Mouse (Mus musculus) gonadal fat pad, adult 2 months (tissue): ENCODE measurements around the gene Rab11fip3. TPM values are rescaled to one million over a fixed set of nuclear protein-coding genes. Genes with fewer than 3 reads are reported as not detected.
"Not testable (repeated sequence)": the region's sequence is repeated elsewhere in the genome, so short reads cannot be mapped to it uniquely, and the experiment has no call there.

Source experiments
- DNase-seq: peaks from one replicate; pipeline ENCODE4 v3.0.0-alpha.2; 2012; ENCODE audit warnings: low read depth
- polyA plus RNA-seq: library from polyadenylated mRNA; depleted of rRNA; stranded (reverse); fragments of >200 nt; gene quantifications from 2 replicates; pipeline ENCODE4 v1.2.3, GENCODE M21; 2012

Gene Rab11fip3
- polyA plus RNA-seq, 1 experiment: 29.9 TPM

DNA sequence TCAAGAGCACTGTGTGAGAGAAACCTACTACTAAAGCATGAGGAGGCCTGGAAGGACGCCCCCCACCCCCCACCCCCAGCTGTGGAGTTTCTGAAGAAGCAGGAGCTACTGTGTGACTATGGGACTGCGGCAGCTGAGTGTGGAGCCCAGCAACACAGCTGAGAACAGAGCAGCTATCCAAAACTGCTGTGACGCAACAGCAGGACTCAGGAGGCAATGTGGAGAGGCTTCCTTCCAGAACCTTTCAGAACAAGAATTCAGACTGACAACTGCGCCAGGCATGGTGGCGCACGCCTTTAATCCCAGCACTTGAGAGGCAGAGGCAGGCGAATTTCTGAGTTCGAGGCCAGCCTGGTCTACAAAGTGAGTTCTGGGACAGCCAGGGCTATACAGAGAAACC is 28.6 kb downstream of the Rab11fip3 start:
- DNase-seq: not testable (repeated sequence)

DNA sequence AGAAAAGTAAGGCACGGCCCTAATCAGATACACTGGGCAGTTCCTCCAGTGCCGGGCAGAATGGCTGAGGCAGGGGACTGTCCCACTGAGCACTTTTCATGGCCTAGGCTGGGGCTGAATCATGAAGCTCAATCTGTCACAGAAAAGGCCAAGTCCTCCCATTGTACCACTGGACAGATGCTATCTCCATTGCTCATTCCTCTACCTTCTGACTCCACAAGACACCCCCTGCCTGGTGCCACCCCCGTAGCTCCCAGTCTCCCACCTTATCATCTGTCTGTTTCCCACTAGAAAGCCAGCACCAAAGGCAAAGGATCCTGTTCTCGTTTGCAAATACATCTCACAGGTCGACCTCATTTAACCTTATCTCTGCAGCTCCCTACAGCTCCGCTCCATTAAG is 37.3 kb downstream of the Rab11fip3 start:
- no peak for DNase-seq

DNA sequence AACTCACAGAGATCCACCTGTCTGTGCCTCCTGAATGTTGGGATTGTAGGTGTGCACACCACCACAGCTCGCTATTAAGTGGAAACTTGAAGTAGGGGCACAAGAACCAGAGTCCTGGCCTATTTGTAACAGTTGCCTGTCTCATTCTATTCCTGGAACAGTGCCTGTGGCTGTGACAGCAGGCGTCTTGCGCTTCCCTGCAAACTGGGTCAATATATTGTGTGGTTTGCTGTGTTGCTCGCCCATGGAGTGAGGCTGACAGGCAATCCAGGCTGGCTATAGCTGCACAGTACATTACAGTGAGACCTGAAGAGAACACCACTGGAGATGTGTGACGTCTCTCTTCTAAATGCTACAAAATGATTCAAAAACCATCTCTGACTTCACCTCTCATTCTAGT is 37.8 kb downstream of the Rab11fip3 start:
- DNase-seq: no peak

DNA sequence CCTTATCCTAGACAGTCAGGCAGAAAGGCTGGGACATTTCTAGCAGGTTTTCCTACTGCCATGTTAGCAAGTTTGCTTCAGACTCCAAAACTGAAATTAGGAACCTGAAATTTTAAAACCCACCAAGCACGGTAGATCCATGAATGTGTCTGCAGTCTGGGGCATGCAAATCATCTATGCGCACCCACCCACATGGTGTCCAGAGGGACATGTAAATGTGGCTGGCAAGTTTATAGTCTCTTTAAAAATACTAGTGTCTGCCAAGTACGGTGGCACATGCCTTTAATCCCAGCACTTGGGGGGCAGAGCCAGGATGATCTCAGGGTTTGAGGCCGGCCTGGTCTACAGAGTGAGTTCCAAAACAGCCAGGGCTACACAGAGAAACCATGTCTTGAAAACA is 41.1 kb downstream of the Rab11fip3 start:
- DNase-seq: no peak

DNA sequence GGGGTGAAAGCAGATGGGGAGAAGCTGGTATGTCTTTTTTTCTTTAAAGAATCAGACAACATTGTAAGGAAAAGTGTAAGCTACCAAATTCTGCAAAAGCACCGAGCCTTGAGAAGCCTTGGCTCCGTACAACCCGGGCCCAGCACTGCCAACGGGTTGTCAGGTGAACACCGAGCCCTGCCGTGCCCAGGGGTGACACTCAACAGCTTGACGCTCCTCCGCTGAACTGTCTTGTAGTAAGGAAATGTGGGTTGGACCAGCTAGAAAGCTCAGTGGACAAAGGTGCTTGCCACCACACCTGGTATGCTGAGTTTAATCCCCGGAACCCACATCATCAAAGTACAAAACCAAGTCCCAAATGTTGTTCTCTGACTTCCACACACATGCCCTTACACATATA is 44.7 kb downstream of the Rab11fip3 start:
- no peak for DNase-seq

DNA sequence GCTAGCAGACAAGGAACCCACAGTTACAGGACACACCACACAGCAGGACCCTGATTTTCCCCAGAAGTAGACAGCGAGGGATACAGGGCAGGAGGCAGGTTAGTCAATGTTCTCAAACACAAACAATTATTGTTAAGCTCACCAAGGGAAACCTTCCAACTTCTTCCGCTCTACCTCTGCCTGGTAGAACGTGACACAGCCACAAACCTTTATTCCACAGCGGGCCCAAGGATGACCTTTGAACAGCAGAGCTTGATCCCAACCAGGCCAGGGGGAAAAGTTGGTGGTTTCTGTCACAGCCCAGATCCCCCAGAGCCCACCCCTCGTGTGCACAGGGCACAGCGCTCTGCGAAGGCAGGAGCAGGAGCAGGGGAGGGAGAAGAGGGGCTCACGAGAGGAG is 45.4 kb downstream of the Rab11fip3 start:
- DNase-seq: no peak

DNA sequence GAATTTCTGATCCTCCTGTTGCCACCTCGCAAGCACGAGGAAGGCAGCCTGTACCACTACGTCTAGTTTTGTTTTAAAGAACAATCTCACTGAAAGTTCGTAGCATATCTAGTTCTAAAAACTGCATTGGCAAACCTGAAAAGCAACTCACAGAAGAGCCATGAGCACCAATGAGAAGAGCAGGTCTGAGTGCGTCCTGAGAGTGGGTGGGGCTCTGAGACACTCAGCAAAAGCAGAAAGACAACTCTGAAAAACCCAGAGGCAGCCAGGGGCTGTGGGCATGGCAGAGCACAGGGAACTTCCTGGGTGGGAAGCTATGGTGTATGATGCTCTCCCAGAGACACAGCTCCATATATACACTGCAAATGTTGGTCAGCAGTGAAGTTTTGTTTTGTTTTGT is 46.2 kb downstream of the Rab11fip3 start:
- DNase-seq: no peak

DNA sequence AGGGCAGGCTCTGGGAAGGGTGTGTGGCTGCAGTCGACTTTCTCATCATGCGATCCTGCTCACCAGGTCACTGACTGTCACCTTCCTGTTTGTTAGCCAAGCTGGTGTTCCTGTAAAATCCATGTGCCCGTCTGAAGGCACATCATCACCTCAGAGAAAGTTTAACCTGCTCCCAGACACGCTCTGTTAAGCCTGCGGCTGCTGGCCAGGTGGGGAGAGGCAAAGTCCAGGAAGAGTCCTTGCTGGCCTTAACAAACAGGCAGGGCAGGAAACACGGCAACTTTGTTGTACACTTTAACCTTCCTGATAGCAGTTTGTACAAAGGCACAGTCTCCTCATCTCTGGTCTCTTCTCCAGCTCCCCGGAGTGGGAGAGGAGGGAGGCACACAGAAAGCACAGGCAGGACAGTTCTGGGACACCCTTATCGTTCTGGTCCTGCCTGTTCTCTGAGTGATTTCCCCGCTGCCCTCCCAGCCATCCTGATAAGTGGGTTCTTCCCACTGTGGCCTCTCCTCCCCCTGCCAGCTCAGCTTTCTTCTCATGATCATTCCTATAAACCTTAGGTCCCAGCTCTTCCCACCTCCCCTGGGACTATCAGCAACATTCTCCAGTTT is 47.5 kb downstream of the Rab11fip3 start:
- no peak for DNase-seq

DNA sequence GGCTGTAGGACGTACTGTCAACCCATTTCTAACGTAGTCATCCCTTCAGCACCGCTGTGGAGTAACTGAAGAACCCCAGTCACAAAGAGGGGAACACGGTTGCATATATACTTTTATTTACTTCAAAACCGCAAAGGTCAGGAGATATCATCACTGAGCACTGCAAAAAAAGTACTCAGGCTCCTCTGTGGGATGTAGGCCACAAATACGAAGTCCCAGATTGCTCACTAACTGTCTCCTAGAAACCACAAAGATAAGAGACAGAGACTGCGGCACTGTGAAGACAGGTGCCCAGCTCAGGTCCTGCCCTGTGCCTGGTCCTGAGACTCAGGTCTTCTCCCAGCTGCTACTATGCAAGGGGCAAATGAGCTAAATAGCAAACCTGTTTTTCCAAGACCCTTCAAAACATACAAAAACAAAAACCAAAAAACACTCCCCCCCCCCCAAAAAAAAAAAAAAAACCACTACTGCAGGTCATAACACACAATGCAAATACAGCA is 48.5 kb downstream of the Rab11fip3 start:
- no peak for DNase-seq

DNA sequence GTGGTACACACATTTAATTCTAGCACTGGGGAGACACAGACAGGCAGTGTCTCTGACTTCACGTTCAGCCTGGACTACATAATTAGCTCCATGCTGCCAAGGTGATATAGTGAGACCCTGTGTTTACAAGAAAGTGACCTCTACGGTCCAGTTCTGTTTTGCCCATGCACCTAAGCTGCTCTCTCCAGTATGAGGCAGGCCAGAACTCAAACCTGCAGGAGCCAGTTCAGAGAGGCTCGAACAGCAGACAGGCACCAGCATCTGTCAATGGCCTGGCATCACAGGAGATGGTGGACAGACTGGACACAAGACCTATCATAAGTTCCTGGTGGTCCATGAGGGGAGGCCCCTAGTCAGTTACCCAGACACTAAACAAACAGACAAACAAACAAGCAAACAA is 51.0 kb downstream of the Rab11fip3 start:
- no peak for DNase-seq

DNA sequence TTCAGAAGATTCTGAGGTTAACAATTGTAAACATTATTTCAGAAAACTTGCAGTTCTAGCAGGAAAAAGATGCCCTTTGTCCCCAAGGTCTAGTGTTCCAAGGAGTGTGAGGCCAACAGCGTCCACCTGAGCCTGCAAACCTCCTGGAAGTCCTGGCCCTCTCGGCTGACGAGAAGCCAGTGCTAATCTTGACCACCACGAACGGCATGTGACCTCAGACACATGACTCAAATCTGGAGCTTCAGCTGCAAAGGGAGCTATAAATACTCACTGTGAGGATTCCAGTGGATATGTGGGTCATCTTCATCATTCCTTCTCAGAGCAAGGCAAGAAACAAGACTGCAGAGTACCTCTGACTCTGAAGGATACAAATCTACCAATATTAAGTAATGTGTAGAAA is 51.4 kb downstream of the Rab11fip3 start:
- DNase-seq: no peak

DNA sequence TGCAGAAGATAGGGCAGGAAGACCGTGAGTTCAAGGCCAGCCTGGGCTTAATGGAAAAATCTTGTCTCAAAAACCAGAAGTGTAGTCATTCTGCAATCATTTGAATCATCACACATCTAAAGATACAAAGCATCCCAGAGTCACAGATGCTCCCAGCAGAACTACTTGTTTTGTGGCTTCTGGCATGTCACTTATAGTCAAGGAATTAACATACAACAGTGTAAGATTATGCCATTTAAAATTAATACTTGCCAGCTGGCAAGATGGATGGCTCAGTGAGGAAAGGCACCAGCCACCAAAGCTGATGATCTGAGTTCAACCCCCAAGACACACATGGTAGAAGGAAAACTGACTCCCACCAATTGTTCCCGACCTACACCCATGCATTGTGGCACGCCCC is 52.3 kb downstream of the Rab11fip3 start:
- no peak for DNase-seq

DNA sequence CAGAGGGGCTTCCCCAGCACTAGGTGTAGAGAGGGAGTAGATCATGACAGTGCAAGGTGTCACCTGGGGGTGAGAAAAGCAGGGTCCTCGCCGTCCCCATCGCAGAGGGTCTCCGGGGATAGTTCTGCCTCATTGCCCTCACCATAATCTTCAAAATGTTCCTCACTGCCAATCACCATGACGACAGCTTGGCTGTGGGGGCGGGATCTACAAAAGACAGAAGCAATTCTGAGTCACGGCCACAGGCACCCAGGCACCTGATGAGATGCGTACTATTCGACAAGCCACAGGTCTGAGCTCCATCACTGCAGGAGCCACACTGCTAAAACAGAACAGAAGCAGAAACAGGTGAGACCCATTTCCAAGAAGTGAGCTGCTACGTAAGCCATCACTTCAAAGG is 55.6 kb downstream of the Rab11fip3 start:
- DNase-seq: no peak

DNA sequence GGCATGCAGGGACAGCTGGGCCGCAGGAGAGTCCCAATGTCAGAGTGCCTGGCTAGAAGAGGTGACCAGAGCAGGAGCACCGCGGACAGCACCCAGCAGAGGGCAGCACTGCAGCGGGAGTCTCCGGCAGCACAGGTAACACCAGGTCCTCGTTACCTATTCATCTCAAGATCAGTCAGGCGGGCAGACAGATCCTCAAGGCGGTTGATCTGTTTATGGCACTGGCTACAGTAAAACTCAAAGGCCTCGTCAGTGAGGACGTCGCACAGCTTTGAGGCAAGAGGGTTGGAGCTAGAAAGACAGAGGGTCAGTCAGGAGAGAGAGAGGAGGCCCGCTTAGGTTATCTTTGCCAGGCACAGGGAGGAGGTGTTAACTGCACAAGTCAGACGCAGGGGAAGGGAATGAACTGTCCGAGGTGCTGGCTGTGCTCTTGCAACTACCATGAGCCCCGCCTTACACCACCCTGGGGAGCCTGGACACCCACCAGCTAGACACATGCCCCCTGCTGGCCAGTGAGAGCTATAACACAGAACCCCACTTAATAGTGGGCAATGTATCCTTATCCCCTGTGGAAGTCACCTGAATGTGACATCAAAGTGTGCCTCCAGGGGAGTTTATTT is 57.4 kb downstream of the Rab11fip3 start:
- DNase-seq: no peak

DNA sequence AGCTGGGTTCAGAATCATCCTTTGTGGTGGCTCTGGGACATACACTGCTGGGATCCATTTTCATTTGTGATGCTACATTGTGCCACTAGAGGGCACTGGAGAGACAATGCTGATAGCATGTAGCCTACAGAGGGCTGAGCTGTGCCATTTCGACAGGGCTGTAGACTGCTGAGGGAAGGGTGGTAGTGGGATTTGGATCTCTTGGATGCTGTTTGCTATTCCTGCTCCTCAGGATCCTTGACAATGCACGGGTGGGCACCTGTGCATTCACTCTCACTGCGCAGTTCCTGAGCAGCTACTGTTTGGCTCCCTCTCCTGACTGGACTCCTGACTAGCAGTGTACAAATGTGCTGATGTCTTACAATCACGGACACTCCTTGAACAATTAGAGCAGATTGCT is 59.8 kb downstream of the Rab11fip3 start:
- no peak for DNase-seq

DNA sequence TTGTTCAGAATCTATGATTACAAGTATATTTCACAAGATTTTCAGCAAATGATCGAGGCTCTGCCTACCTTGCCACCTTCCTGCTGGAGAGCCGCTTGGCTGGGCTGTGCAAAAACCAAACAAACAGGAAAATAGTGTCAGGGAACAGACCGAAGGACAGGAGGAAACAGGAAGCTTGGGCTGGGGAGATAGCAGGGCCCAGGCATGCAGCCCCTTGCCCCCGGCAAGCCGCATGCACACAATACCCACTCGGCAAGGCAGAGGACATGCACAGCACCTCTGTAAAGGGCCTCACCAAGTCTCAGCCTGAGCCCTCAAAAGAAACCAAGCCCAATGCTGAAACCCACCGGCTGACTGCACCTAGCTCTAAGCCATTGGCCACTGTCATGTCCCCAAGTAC is 60.6 kb downstream of the Rab11fip3 start:
- no peak for DNase-seq

DNA sequence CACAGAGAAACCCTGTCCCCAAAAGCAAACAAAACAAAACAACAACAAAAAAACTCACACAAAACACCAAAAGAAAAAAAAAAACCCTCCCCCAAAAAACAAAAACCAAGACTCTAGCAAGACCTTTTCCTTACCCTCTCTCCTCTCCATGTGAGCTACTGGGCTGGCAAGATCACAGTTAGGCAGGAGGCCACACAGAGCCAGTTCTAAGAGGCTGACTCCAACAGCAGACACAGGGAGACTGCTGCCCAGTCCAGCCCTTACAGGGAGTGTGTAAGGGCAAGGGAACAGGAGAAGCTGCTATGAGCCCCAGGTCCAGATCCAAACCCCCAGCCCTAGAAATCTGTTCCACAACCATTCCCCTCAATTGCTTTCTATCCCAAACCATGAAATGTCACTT is 61.0 kb downstream of the Rab11fip3 start:
- no peak for DNase-seq

DNA sequence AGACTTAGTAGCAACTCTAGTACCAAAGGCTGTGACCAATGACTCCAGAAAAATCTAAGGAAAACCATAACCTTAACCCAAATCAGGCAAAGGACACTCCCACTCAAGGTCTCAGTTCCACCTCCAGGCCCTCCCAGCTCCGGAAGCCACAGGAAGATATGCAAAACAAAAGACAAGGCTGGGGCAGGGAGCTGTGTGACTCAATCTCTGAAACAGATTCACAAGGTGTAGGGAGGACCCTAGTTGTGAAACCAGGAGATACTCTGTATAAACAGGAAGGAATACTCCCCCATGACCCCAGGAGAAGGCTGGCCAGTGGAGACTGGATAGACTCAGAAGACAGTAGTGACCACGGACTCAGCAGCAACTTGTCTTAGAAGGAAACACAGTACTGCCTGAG is 61.7 kb downstream of the Rab11fip3 start:
- no peak for DNase-seq

DNA sequence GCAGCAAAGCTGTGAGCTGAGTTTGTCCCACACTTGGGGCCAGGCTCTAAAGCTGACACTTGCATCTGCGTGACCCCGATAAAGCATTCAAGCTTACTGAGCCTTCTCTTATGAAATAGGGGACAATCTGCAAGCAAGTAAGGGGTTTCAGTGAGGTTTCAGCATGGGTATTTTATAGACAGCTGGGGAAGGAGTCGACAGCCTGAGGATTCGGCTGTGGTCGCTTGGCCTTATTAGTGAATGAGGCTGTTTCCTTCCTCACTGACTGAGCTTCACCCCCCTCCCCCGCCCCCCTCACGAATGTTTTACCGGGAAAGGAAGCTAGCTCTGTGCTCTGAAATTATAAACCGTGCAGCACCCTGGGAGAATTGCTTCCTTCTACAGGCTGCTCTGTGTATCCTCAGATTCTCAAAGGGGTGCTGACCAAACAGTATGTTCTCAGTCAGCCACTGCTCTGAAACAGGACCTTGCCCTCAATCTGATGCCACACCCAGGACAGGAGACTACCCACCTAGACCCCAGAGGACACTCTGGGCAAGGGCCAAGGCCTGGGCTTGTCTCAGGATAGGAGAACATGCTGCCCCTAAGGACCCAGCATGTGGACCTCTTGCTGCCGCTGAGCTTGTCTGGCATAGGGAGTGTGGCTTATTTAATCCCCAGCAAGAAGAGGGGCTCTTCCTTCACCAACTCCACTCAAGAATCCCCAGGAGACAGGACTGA is 63.5 kb downstream of the Rab11fip3 start:
- no peak for DNase-seq

DNA sequence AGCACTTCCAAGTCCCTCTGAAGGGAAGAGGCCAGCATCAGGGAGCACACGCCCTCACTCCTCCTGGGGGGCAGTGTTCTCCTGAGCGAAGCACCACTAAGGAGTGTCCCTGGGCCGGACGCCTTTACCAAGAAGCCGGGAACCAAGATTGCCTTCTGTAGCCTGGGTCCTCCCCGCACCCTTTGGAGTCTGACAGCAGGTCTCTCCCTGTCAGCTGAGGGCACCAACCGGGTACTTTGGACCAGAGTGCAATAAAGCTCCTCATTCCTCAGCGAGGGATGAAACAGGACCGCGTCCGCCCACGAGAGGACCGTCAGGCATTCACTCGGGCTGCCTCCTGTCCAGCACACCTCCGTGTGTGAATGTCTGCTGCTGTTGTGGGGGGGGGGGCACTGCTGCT is 64.6 kb downstream of the Rab11fip3 start:
- no peak for DNase-seq

DNA sequence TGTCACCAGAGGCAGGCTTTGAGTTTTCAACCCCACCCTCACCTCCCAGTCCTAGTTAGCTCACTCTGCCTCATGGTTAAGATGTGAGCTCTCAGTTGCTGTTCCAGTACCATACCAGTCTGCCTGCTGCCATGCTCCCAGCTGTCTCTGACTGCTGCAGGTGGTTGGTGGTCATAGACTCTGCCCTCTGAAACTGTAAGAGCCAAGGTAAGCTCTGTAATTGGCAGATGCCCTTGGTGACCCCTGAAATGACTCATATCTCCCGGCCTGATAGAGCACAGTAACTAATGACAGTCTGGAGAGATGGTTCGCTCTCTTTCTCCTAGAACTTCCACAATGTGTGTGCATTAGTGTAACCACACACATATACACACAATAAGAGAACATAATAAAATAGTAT is 65.5 kb downstream of the Rab11fip3 start:
- no peak for DNase-seq

DNA sequence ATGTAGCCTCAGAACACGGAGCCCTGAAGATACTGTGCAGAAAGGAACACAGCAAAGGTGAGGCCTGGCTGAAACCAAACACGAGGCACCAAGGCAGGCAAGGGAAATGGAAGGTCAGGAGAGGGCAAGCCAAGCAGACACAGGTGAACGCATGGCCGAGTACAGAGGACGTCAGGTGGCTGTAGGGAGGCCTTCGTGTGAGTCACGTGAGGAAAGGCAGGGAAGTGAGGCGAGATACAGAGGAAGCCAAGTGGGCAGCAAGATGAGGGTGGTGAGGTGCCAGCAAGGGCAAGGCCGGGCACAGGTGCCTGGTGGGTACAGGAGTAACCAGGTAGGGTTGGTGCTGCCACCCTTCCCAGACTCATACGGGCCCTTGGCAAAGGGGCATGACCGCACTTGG is 70.9 kb downstream of the Rab11fip3 start:
- DNase-seq: no peak

DNA sequence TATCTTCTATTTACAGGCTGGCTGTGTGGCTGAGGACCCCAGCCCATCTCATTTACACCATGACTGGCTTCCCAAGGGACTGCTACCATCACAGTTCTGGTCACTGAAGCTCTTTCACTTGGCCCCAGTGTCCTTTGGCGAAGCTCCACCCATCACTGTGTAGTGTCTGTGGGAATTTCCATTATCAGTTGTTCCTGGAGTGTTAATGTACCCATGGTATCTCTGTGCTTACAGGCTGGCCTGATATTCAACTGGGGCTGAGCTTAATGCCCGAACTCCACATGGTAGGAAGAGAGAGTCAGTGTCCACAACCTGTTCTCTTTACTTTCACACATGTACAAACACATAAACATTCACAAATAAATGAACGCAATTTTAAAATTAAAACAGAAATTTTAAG is 75.9 kb downstream of the Rab11fip3 start:
- no peak for DNase-seq
